Mouse (Mus musculus): ENCODE results near the gene Gramd1c.

DNA sequence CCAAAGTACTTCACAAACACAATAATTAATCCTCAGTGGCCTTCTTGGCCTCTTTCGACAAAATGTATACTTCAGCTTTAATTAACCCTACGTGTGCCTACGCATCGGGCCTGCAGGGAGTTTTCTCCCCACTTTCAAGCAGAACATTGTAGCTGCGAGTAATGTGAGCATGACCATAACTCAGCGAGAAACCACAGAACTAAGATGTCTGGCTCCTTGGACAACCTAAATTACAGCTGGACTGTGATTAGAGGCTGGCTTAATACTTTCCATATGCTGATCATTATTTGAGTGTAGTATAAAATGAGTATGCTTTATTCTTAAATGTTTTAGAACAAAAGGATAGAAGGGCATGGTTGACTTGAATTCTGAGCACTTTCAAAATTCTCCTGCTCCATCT is 9.9 kb downstream of the Gramd1c start:
- TF ChIP-seq CTCF (IDR thresholded peaks at IDR 0.05; ENCODE audit: low read depth) (no peak), EP300 (IDR thresholded peaks at IDR 0.05; ENCODE audit: low read depth) (no peak)

Measured in liver, postnatal 0 days (tissue).